Mouse (Mus musculus): ENCODE measurements around the gene Cpt2. TPM values are rescaled to one million over a fixed set of nuclear protein-coding genes. Genes with fewer than 3 reads are reported as not detected.

Gene Cpt2
- 10 to 100 TPM; 14.2 to 16.7 TPM for polyA plus RNA-seq (2017; shearing (Covaris generic))

GRCm38 (mm10) chr4:107923145-107923802 lies at the start of gene Cpt2:
Cpt2 (minus strand) TSS chr4:107923610.
- ATAC-seq: peak; percentile 97

- ATAC-seq: no peak
Measured at GRCm38 (mm10) chr4:107971162-107971561, 47.8 kb upstream of the Cpt2 start.

GRCm38 (mm10) chr4:107969781-107970180 lies 46.4 kb upstream of the Cpt2 start:
- no peak for ATAC-seq

- ATAC-seq: no peak
Measured at GRCm38 (mm10) chr4:107967966-107968682, 44.7 kb upstream of the Cpt2 start, which contains the start of gene Slc1a7. Slc1a7 (plus strand) TSS chr4:107968332.

- no peak for ATAC-seq
Measured at GRCm38 (mm10) chr4:107966416-107967109, 43.2 kb upstream of the Cpt2 start.

- ATAC-seq: no peak
Measured at GRCm38 (mm10) chr4:107962792-107963191, 39.4 kb upstream of the Cpt2 start.

- no peak for ATAC-seq
Measured at GRCm38 (mm10) chr4:107962044-107962732, 38.8 kb upstream of the Cpt2 start.

GRCm38 (mm10) chr4:107958487-107958886 lies 35.1 kb upstream of the Cpt2 start:
- no peak for ATAC-seq

GRCm38 (mm10) chr4:107955691-107956090 lies 32.3 kb upstream of the Cpt2 start:
- no peak for ATAC-seq

GRCm38 (mm10) chr4:107952845-107953244 lies 29.4 kb upstream of the Cpt2 start:
- no peak for ATAC-seq

GRCm38 (mm10) chr4:107949918-107950317 lies 26.5 kb upstream of the Cpt2 start:
- no peak for ATAC-seq

- ATAC-seq: no peak
Measured at GRCm38 (mm10) chr4:107944141-107944540, 20.7 kb upstream of the Cpt2 start.

- no peak for ATAC-seq
Measured at GRCm38 (mm10) chr4:107942741-107943140, 19.3 kb upstream of the Cpt2 start.

GRCm38 (mm10) chr4:107938124-107938523 lies 14.7 kb upstream of the Cpt2 start:
- ATAC-seq: no peak

GRCm38 (mm10) chr4:107937338-107937737 lies 13.9 kb upstream of the Cpt2 start:
- no peak for ATAC-seq

GRCm38 (mm10) chr4:107935254-107935653 lies 11.8 kb upstream of the Cpt2 start:
- no peak for ATAC-seq

GRCm38 (mm10) chr4:107933239-107933638 lies 9.8 kb upstream of the Cpt2 start:
- no peak for ATAC-seq

GRCm38 (mm10) chr4:107931453-107931852 lies 8.0 kb upstream of the Cpt2 start:
- ATAC-seq: no peak

- ATAC-seq: no peak
Measured at GRCm38 (mm10) chr4:107928726-107929125, 5.3 kb upstream of the Cpt2 start.

- ATAC-seq: no peak
Measured at GRCm38 (mm10) chr4:107928269-107928668, 4.9 kb upstream of the Cpt2 start.

GRCm38 (mm10) chr4:107923803-107924194 lies 389 bp upstream of the Cpt2 start:
- ATAC-seq: peak; percentile 28

GRCm38 (mm10) chr4:107921952-107922351 lies 1.5 kb downstream of the Cpt2 start:
- no peak for ATAC-seq

- no peak for ATAC-seq
Measured at GRCm38 (mm10) chr4:107921152-107921695, 2.2 kb downstream of the Cpt2 start.

All from activated CD4-positive, CD25-positive, alpha-beta regulatory T cell, adult 4 months (primary cell).